Mouse (Mus musculus) cerebellum, adult 2 months (tissue): ENCODE results near the gene Rora. TPM values are rescaled to one million over a fixed set of nuclear protein-coding genes. Genes with fewer than 3 reads are reported as not detected.

Source experiments
- DNase-seq, 2 experiments: peaks; one replicate each; pipeline ENCODE4 v3.0.0; 2021
- H3K27ac ChIP-seq: fragments of 200-500 bp; 2 replicates; pipeline ENCODE4 v1.5.1; 2012; ENCODE audit warnings: low read length, control low read depth, inconsistent platforms; ENCODE audit not compliant: insufficient read depth
- H3K27me3 ChIP-seq: fragments of 200-500 bp; 2 replicates; pipeline ENCODE4 v1.6.1; 2012; ENCODE audit warnings: inconsistent platforms, mild to moderate bottlenecking, low read length, moderate library complexity; ENCODE audit not compliant: control insufficient read depth, insufficient read depth
- H3K4me1 ChIP-seq: fragments of 200-500 bp; 2 replicates; pipeline ENCODE4 v1.6.1; 2011; ENCODE audit warnings: low read length; ENCODE audit not compliant: control insufficient read depth, insufficient read depth
- H3K4me3 ChIP-seq: fragments of 200-500 bp; replicated peaks from 2 replicates; pipeline ENCODE3; 2011; ENCODE audit warnings: mild to moderate bottlenecking, low read depth, low read length, control low read depth; ENCODE audit not compliant: insufficient read depth
- CTCF ChIP-seq: fragments of 200-500 bp; IDR thresholded peaks from 2 replicates; pipeline ENCODE4 v1.5.1; 2011; ENCODE audit warnings: low read depth, mild to moderate bottlenecking, control low read depth, low read length, moderate library complexity, borderline replicate concordance; ENCODE audit not compliant: insufficient read depth
- POLR2A ChIP-seq: fragments of 200-500 bp; IDR thresholded peaks from 2 replicates; pipeline ENCODE4 v1.6.1; 2011; ENCODE audit warnings: low read length, control low read depth, borderline replicate concordance; ENCODE audit not compliant: insufficient read depth
- WGBS: fragments of 180-500 bp; shearing (Covaris S2); methylation state at CpG from one replicate; pipeline ENCODE4 v1.1.7; 2018; 5-methylcytosine and 5-hydroxymethylcytosine counted together
- polyA plus RNA-seq: library from polyadenylated mRNA; depleted of rRNA; stranded (reverse); fragments of >200 nt; gene quantifications from 2 replicates; pipeline ENCODE4 v1.2.3, GENCODE M21; 2012

The Rora gene
- polyA plus RNA-seq, 1 experiment, result 58.4 TPM

- Histone ChIP-seq H3K4me1 (peaks cover 13% of the 10 kb centered on the region), H3K27ac (no peak overlapping the region), H3K27me3 (no peaks in the 10 kb centered on the region), H3K4me3 (no peak overlapping the region)
- 28% methylated on average over 4 of the region's 4 CpGs for WGBS
- DNase-seq, result peak; percentile 41 to 48
- TF ChIP-seq POLR2A (no peak), CTCF (peak; percentile 62)
Measured at GRCm38 (mm10) chr9:68829903-68830302, 176.3 kb downstream of the Rora start.

GRCm38 (mm10) chr9:68833323-68833722, 179.7 kb downstream of the Rora start:
- Histone ChIP-seq H3K4me3 (no peak overlapping the region), H3K4me1 (peaks cover 6% of the 10 kb centered on the region), H3K27ac (no peak overlapping the region), H3K27me3 (no peaks in the 10 kb centered on the region)
- DNase-seq, result no peak
- 93% methylated on average over 6 of the region's 6 CpGs for WGBS
- TF ChIP-seq POLR2A (no peak), CTCF (no peak)

- Histone ChIP-seq H3K4me1 (peaks cover 9% of the 10 kb centered on the region), H3K27ac (no peak overlapping the region), H3K4me3 (no peak overlapping the region), H3K27me3 (no peaks in the 10 kb centered on the region)
- no peak for DNase-seq
- TF ChIP-seq POLR2A (no peak), CTCF (no peak)
- WGBS, result 81% methylated on average over 7 of the region's 7 CpGs
Measured at GRCm38 (mm10) chr9:68835037-68835649, 181.6 kb downstream of the Rora start.

- DNase-seq, result no peak
- TF ChIP-seq POLR2A, result no peak
- no peak for TF ChIP-seq CTCF
- Histone ChIP-seq H3K27ac (no peak overlapping the region), H3K27me3 (no peaks in the 10 kb centered on the region), H3K4me1 (peaks cover 20% of the 10 kb centered on the region), H3K4me3 (no peak overlapping the region)
- 69% methylated on average over 16 of the region's 16 CpGs for WGBS
Measured at GRCm38 (mm10) chr9:68842134-68842892, 188.7 kb downstream of the Rora start.

- H3K4me3 ChIP-seq, result no peak overlapping the region
- no peak for TF ChIP-seq CTCF
- TF ChIP-seq POLR2A, result no peak
- H3K27me3 ChIP-seq, result no peaks in the 10 kb centered on the region
- DNase-seq, result peak in 1 of 2 experiments; percentile 37
- 55% methylated on average over 2 of the region's 2 CpGs for WGBS
- peaks cover 9% of the 10 kb centered on the region for H3K4me1 ChIP-seq
- H3K27ac ChIP-seq, result no peak overlapping the region
Measured at GRCm38 (mm10) chr9:68845556-68845955, 192.0 kb downstream of the Rora start.

- H3K27me3 ChIP-seq, result no peaks in the 10 kb centered on the region
- no peak overlapping the region for H3K4me3 ChIP-seq
- WGBS, result 87% methylated on average over 5 of the region's 5 CpGs
- DNase-seq, result no peak
- no peak overlapping the region for H3K27ac ChIP-seq
- peaks cover 5% of the 10 kb centered on the region; the same call in 1 of the 2 replicates for H3K4me1 ChIP-seq
- no peak for TF ChIP-seq POLR2A
- TF ChIP-seq CTCF, result no peak
Measured at GRCm38 (mm10) chr9:68850321-68850720, 196.7 kb downstream of the Rora start.

GRCm38 (mm10) chr9:68852201-68852600, 198.6 kb downstream of the Rora start:
- DNase-seq, result no peak
- H3K27ac ChIP-seq, result no peak overlapping the region
- no peak overlapping the region for H3K4me3 ChIP-seq
- H3K27me3 ChIP-seq, result no peaks in the 10 kb centered on the region
- 47% methylated on average over 4 of the region's 4 CpGs for WGBS
- no peak for TF ChIP-seq POLR2A
- no peak for TF ChIP-seq CTCF
- H3K4me1 ChIP-seq, result peaks cover 2% of the 10 kb centered on the region; the same call in 1 of the 2 replicates

- 70% methylated on average over 2 of the region's 2 CpGs for WGBS
- DNase-seq, result no peak
- no peak for TF ChIP-seq CTCF
- no peak for TF ChIP-seq POLR2A
Measured at GRCm38 (mm10) chr9:68852934-68853333, 199.3 kb downstream of the Rora start.

More at GRCm38 (mm10) chr9:68852934-68853333, 199.3 kb downstream of the Rora start:
- H3K4me3 ChIP-seq, result no peak overlapping the region
- no peak overlapping the region for H3K27ac ChIP-seq
- peaks cover 2% of the 10 kb centered on the region; the same call in 1 of the 2 replicates for H3K4me1 ChIP-seq
- no peaks in the 10 kb centered on the region for H3K27me3 ChIP-seq
